Mouse (Mus musculus) cerebellum, adult 2 months (tissue): ENCODE measurements around the gene Clec3b.

Experiments
- CTCF ChIP-seq: fragments of 200-500 bp; IDR thresholded peaks from 2 replicates; pipeline ENCODE4 v1.5.1; 2011; ENCODE audit warnings: low read depth, mild to moderate bottlenecking, control low read depth, low read length, moderate library complexity, borderline replicate concordance; ENCODE audit not compliant: insufficient read depth
- POLR2A ChIP-seq: fragments of 200-500 bp; IDR thresholded peaks from 2 replicates; pipeline ENCODE4 v1.6.1; 2011; ENCODE audit warnings: low read length, control low read depth, borderline replicate concordance; ENCODE audit not compliant: insufficient read depth

DNA sequence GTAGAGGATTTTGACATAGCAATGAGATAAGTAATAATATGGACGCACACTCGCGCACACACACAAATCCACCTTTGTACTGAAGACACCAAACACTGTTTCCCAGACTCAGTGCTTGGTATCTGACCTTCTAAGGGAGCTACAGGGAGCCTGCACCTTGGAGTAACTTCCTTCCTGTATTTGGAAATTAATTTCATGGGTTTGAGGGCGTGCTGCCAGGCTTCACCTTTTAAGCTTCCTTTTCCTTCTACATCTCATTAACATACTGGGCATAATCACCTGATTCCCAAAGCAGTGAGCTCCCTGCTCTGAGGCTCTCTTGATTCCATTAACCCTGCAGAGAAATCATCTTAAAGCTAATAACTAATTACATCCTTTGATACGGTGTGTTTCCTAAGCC, 35.4 kb downstream of the Clec3b start:
- no peak for TF ChIP-seq CTCF
- TF ChIP-seq POLR2A: no peak
